In genomic region chr12:13214345-13215278, GRCm38 (mm10) we compare ENCODE assay signal across 8 mouse cellular contexts. TPM values are rescaled to one million over a fixed set of nuclear protein-coding genes. Genes with fewer than 3 reads are reported as not detected.
A peak's percentile ranks its signal among the peaks of the same experiment; 100 is the strongest.
DNase-seq lines count a peak whose midpoint lies in the region; ATAC-seq and TF ChIP-seq lines count a peak whose summit lies in the region.

No protein-coding gene starts in this region.

- no peak for TF ChIP-seq POLR2A in limb, embryonic 14.5 days (IDR thresholded peaks at IDR 0.05; ENCODE audit: borderline replicate concordance, extremely low read depth, insufficient read depth, insufficient read length)

- no peak overlapping the region for H3K27ac ChIP-seq in embryonic facial prominence, embryonic 13.5 days
- H3K27ac ChIP-seq in limb, embryonic 14.5 days (replicated peaks; ENCODE audit: low read depth, low read length) = no peak overlapping the region

- ATAC-seq in embryonic facial prominence, embryonic 13.5 days (ENCODE audit: insufficient number of reproducible peaks, insufficient read depth, low FRiP score, low TSS enrichment, low read depth) = peak; percentile 76
- ATAC-seq in limb, embryonic 14.5 days (ENCODE audit: low FRiP score, low read depth) = peak; percentile 91
- peak; percentile 81; the same call in 1 of the 2 replicates for ATAC-seq in monocyte, adult 5-6 weeks (replicated peaks; ENCODE audit: insufficient number of reproducible peaks, low FRiP score, low TSS enrichment, poor library complexity, severe bottlenecking)

- no peaks in the 10 kb centered on the region for H3K27me3 ChIP-seq in embryonic facial prominence, embryonic 13.5 days
- no peaks in the 10 kb centered on the region for H3K27me3 ChIP-seq in limb, embryonic 14.5 days (ENCODE audit: control insufficient read depth, insufficient read depth, low read length)

- H3K9me3 ChIP-seq in embryonic facial prominence, embryonic 13.5 days = no peaks in the 10 kb centered on the region
- no peaks in the 10 kb centered on the region for H3K9me3 ChIP-seq in limb, embryonic 14.5 days (ENCODE audit: control insufficient read depth, low read length)

- DNase-seq in 416B (ENCODE audit: low read depth) = peak; percentile 83
- peak; percentile 81 to 82 for DNase-seq in adrenal gland, postnatal 36 days
- peak; percentile 91 for DNase-seq in heart, adult 8-10 months (ENCODE audit: low spot score)
- DNase-seq in kidney, adult 9 months = peak; percentile 94
- peak; percentile 92 for DNase-seq in limb, embryonic 14.5 days (ENCODE audit: low spot score)
- DNase-seq in spleen, postnatal 4 days (ENCODE audit: low spot score in 2 of 2) = peak; percentile 67 to 83

- WGBS in embryonic facial prominence, embryonic 13.5 days = 17% methylated on average over 11 of the region's 11 CpGs
- WGBS in limb, embryonic 14.5 days = 11% methylated on average over 11 of the region's 11 CpGs

- H3K4me1 ChIP-seq in embryonic facial prominence, embryonic 13.5 days = peaks cover 17% of the 10 kb centered on the region
- H3K4me1 ChIP-seq in limb, embryonic 14.5 days (ENCODE audit: control insufficient read depth, insufficient read depth, low read length) = 0 out of 2 replicates have a peak, but pooled peaks cover 5% of the 10 kb centered on the region

- no peak overlapping the region for H3K4me2 ChIP-seq in embryonic facial prominence, embryonic 13.5 days
- H3K4me2 ChIP-seq in limb, embryonic 14.5 days (replicated peaks; ENCODE audit: low read depth, low read length, severe bottlenecking) = no peak overlapping the region

- no peak overlapping the region for H3K9ac ChIP-seq in embryonic facial prominence, embryonic 13.5 days
- no peak overlapping the region for H3K9ac ChIP-seq in limb, embryonic 14.5 days (ENCODE audit: low read depth, low read length, severe bottlenecking)

- peaks cover 28% of the 10 kb centered on the region for H3K36me3 ChIP-seq in embryonic facial prominence, embryonic 13.5 days
- H3K36me3 ChIP-seq in limb, embryonic 14.5 days (ENCODE audit: control insufficient read depth, insufficient read depth, low read length) = peaks cover 17% of the 10 kb centered on the region

- no peak overlapping the region for H3K4me3 ChIP-seq in embryonic facial prominence, embryonic 13.5 days
- no peak overlapping the region for H3K4me3 ChIP-seq in limb, embryonic 14.5 days (replicated peaks; ENCODE audit: low read length)

RNA-seq across cellular contexts. Expression of gene Ddx1, which starts 34.4 kb away (rescaled TPM):
- 10 to 100 TPM; 92.0 to 95.5 TPM for total RNA-seq in adrenal gland, postnatal 36 days (2021)
- 119 and 128 TPM in 2 replicates for polyA plus RNA-seq in embryonic facial prominence, embryonic 13.5 days (2015; fragmentation: Nextera tagmentation; extraction: Ambion mirVana)
- 10 to 100 TPM; 70.8 to 87.7 (median 81.1) TPM for total RNA-seq in heart, adult 8-10 months (2022)
- polyA plus RNA-seq in limb, embryonic 14.5 days (2012; rRNA removed) = 36.8 and 62.8 TPM in 2 replicates
- 135 and 145 TPM in 2 replicates for polyA plus RNA-seq in limb, embryonic 14.5 days (2014; fragmentation: Nextera tagmentation; extraction: Ambion mirVana)
- 92.7 to 148 TPM (median 106 TPM) in 3 replicates for total RNA-seq in monocyte, adult 5-6 weeks (2017)

RNA-seq across cellular contexts. Expression of gene Nbas, which starts 54.3 kb away (rescaled TPM):
- 10 to 100 TPM; 27.0 to 30.6 TPM for total RNA-seq in adrenal gland, postnatal 36 days (2021)
- polyA plus RNA-seq in embryonic facial prominence, embryonic 13.5 days (2015; fragmentation: Nextera tagmentation; extraction: Ambion mirVana) = 14.6 and 15.0 TPM in 2 replicates
- total RNA-seq in heart, adult 8-10 months (2022) = 10 to 100 TPM; 29.7 to 34.6 (median 32.7) TPM
- 21.1 and 23.6 TPM in 2 replicates for polyA plus RNA-seq in limb, embryonic 14.5 days (2012; rRNA removed)
- 18.9 and 19.0 TPM in 2 replicates for polyA plus RNA-seq in limb, embryonic 14.5 days (2014; fragmentation: Nextera tagmentation; extraction: Ambion mirVana)
- 15.8 to 25.9 TPM (median 16.4 TPM) in 3 replicates for total RNA-seq in monocyte, adult 5-6 weeks (2017)
